In the genomic region with DNA sequence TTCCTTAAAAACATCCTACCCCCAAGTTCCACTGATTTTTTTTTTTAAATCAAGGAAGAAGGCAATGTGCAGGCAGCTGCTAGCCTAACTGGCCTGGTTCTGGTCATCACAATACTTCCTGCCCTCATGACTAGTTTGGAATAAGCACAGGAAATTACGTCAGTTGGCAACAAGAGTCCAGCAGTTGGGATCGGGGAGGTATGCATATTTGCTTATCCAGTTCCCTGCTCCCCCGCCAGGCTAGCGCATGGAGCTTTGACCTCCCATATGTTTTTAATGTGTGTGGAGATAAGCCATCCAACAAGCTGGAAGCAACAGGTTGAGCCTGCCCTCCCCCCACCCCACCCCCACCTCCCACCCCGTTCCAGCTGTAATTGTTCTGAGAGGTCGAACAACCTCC, we compare ENCODE assay signal across 10 mouse cellular contexts.
DNase-seq lines count a peak whose midpoint lies in the region; ATAC-seq and TF ChIP-seq lines count a peak whose summit lies in the region.
"Had no signal": no experiment of that assay in that cellular context is flagged by ENCODE, and none has a peak within 500 bp of the region (broad histone marks: within the 10 kb centered on the region; RNA-seq: fewer than 3 reads in every experiment).

No protein-coding gene starts in this region.

- no peak overlapping the region for H3K4me2 ChIP-seq in limb, embryonic 14.5 days (replicated peaks; ENCODE audit: low read depth, low read length, severe bottlenecking)

- intact Hi-C loops in left cerebral cortex, postnatal 4 days (cut with DNase I), result no loop called here
- intact Hi-C loops in heart, adult 2 months (cut with DNase I), result loop anchor here (5.0 kb wide), 1 partner anchor 107 kb away; no protein-coding TSS in a partner anchor

- H3K4me1 ChIP-seq in heart, adult 2 months (ENCODE audit: control insufficient read depth, insufficient read depth, low read length), result peaks cover 2% of the 10 kb centered on the region
- peaks cover 24% of the 10 kb centered on the region for H3K4me1 ChIP-seq in limb, embryonic 14.5 days (ENCODE audit: control insufficient read depth, insufficient read depth, low read length)
- H3K4me1 ChIP-seq in cerebellum, adult 2 months (ENCODE audit: control insufficient read depth, insufficient read depth, low read length), result no peaks in the 10 kb centered on the region

- TF ChIP-seq POLR2A in heart, adult 2 months (IDR thresholded peaks at IDR 0.05; ENCODE audit: insufficient read depth, low read depth, low read length), result no peak
- TF ChIP-seq POLR2A in limb, embryonic 14.5 days (IDR thresholded peaks at IDR 0.05; ENCODE audit: borderline replicate concordance, extremely low read depth, insufficient read depth, insufficient read length), result no peak
- TF ChIP-seq POLR2A in cerebellum, adult 2 months (IDR thresholded peaks at IDR 0.05; ENCODE audit: borderline replicate concordance, insufficient read depth, low read length), result no peak

- no peak for ATAC-seq in limb, embryonic 14.5 days (ENCODE audit: low FRiP score, low read depth)
- ATAC-seq: midbrain, embryonic 16.5 days had no signal

- DNase-seq in left cerebral cortex, postnatal 4 days, result peak; percentile 6
- DNase-seq in left cerebral cortex, adult 18-20 months (ENCODE audit: low spot score in 2 of 2), result no peak
- DNase-seq in embryo, embryonic 11 days, result peak; percentile 70
- DNase-seq in heart, adult 2 months, result peak; percentile 32 to 50
- peak; percentile 47 for DNase-seq in limb, embryonic 14.5 days (ENCODE audit: low spot score)
- no peak for DNase-seq in cerebellum, adult 2 months
- DNase-seq in c-Kit-positive CD71-positive TER-119-positive erythroid progenitor cells, embryonic 14.5 days (ENCODE audit: low spot score), result no peak
- DNase-seq: right cerebral cortex, adult 18-20 months had no signal

- H3K9ac ChIP-seq in heart, adult 2 months (ENCODE audit: low read depth, low read length), result no peak overlapping the region
- no peak overlapping the region for H3K9ac ChIP-seq in limb, embryonic 14.5 days (ENCODE audit: low read depth, low read length, severe bottlenecking)

- H3K4me3 ChIP-seq in heart, adult 2 months, result no peak overlapping the region
- no peak overlapping the region for H3K4me3 ChIP-seq in limb, embryonic 14.5 days (replicated peaks; ENCODE audit: low read length)
- H3K4me3 ChIP-seq in cerebellum, adult 2 months (replicated peaks; ENCODE audit: insufficient read depth, low read depth, low read length), result no peak overlapping the region

- no peaks in the 10 kb centered on the region for H3K9me3 ChIP-seq in limb, embryonic 14.5 days (ENCODE audit: control insufficient read depth, low read length)
- H3K9me3 ChIP-seq: G1E had no signal

- TF ChIP-seq CTCF in heart, adult 2 months (IDR thresholded peaks at IDR 0.05), result peak; percentile 18; the same call in 1 of the 2 replicates
- no peak for TF ChIP-seq CTCF in cerebellum, adult 2 months (IDR thresholded peaks at IDR 0.05; ENCODE audit: borderline replicate concordance, insufficient read depth, low read depth, low read length)

- 0 out of 2 replicates have a peak, but pooled peaks have one; percentile 21 for TF ChIP-seq EP300 in heart, adult 2 months (IDR thresholded peaks at IDR 0.05; ENCODE audit: insufficient read depth, low read depth, low read length)

- no peaks in the 10 kb centered on the region for H3K36me3 ChIP-seq in heart, adult 2 months (ENCODE audit: control insufficient read depth, insufficient read depth, low read length)
- no peaks in the 10 kb centered on the region for H3K36me3 ChIP-seq in limb, embryonic 14.5 days (ENCODE audit: control insufficient read depth, insufficient read depth, low read length)
- H3K36me3 ChIP-seq: G1E had no signal

- H3K79me2 ChIP-seq in heart, adult 2 months (replicated peaks; ENCODE audit: control insufficient read depth, insufficient read depth, low read length), result no peaks in the 10 kb centered on the region

- no peaks in the 10 kb centered on the region for H3K27me3 ChIP-seq in heart, adult 2 months (ENCODE audit: control insufficient read depth, insufficient read depth, low read length)
- no peaks in the 10 kb centered on the region for H3K27me3 ChIP-seq in limb, embryonic 14.5 days (ENCODE audit: control insufficient read depth, insufficient read depth, low read length)
- H3K27me3 ChIP-seq in cerebellum, adult 2 months (ENCODE audit: control insufficient read depth, insufficient read depth, low read length), result no peaks in the 10 kb centered on the region

- no peak overlapping the region; the same call in 1 of the 2 replicates for H3K27ac ChIP-seq in heart, adult 2 months
- H3K27ac ChIP-seq in limb, embryonic 14.5 days (replicated peaks; ENCODE audit: low read depth, low read length), result 0 out of 2 replicates have a peak overlapping the region, but pooled peaks have one; percentile 13
- no peak overlapping the region for H3K27ac ChIP-seq in cerebellum, adult 2 months (ENCODE audit: insufficient read depth, low read length)

- WGBS in heart, adult 2 months, result 31% methylated on average over 6 of the region's 6 CpGs
- WGBS in limb, embryonic 14.5 days, result 22% methylated on average over 6 of the region's 6 CpGs
- WGBS in cerebellum, adult 2 months, result 54% methylated on average over 6 of the region's 6 CpGs

Comparison
In these comparisons a context has a peak if more than half of its experiments do, and no peak if none do; other contexts are left out.
1. DNase-seq: peak in left cerebral cortex, postnatal 4 days (single experiment), embryo, embryonic 11 days (single experiment), heart, adult 2 months (2 of 2) and limb, embryonic 14.5 days (single experiment); none in left cerebral cortex, adult 18-20 months (0 of 2), cerebellum, adult 2 months (0 of 2) and c-Kit-positive CD71-positive TER-119-positive erythroid progenitor cells, embryonic 14.5 days (single experiment).